Comparison of ENCODE assay signal across 8 mouse cellular contexts in genomic region chr7:25006171-25006570, GRCm38 (mm10). TPM values are rescaled to one million over a fixed set of nuclear protein-coding genes. Genes with fewer than 3 reads are reported as not detected.
DNase-seq lines count a peak whose midpoint lies in the region; ATAC-seq lines count a peak whose summit lies in the region.
"Had no signal": no experiment of that assay in that cellular context is flagged by ENCODE, and none has a peak within 500 bp of the region (broad histone marks: within the 10 kb centered on the region; RNA-seq: fewer than 3 reads in every experiment).

No protein-coding gene starts in this region.

- no peaks in the 10 kb centered on the region for H3K9me3 ChIP-seq in liver, embryonic 12.5 days (replicated peaks)
- no peaks in the 10 kb centered on the region for H3K9me3 ChIP-seq in forebrain, embryonic 14.5 days (replicated peaks; ENCODE audit: control insufficient read depth, low read length)
- 0 out of 2 replicates have a peak, but pooled peaks cover 3% of the 10 kb centered on the region for H3K9me3 ChIP-seq in limb, embryonic 12.5 days
- H3K9me3 ChIP-seq in stomach, embryonic 14.5 days (ENCODE audit: control insufficient read depth, low read depth, low read length): no peaks in the 10 kb centered on the region

- H3K36me3 ChIP-seq in liver, embryonic 12.5 days: no peaks in the 10 kb centered on the region
- no peaks in the 10 kb centered on the region for H3K36me3 ChIP-seq in forebrain, embryonic 14.5 days (ENCODE audit: control insufficient read depth, insufficient read depth, low read length)
- H3K36me3 ChIP-seq in limb, embryonic 12.5 days: no peaks in the 10 kb centered on the region
- no peaks in the 10 kb centered on the region for H3K36me3 ChIP-seq in stomach, embryonic 14.5 days (ENCODE audit: control insufficient read depth, insufficient read depth, low read length)

- peak overlapping the region; percentile 56 for H3K4me2 ChIP-seq in liver, embryonic 12.5 days
- H3K4me2 ChIP-seq in forebrain, embryonic 14.5 days (ENCODE audit: low read length): peak overlapping the region; percentile 90
- peak overlapping the region; percentile 82 for H3K4me2 ChIP-seq in limb, embryonic 12.5 days
- peak overlapping the region; percentile 70; the same call in 1 of the 2 replicates for H3K4me2 ChIP-seq in stomach, embryonic 14.5 days (replicated peaks; ENCODE audit: low read depth, low read length)

- H3K4me3 ChIP-seq in liver, embryonic 12.5 days: 0 out of 2 replicates have a peak overlapping the region, but pooled peaks have one; percentile 38
- peak overlapping the region; percentile 65 for H3K4me3 ChIP-seq in forebrain, embryonic 14.5 days (ENCODE audit: low read depth, low read length)
- H3K4me3 ChIP-seq in limb, embryonic 12.5 days (replicated peaks): peak overlapping the region; percentile 44
- H3K4me3 ChIP-seq in stomach, embryonic 14.5 days (ENCODE audit: low read depth, low read length): peak overlapping the region; percentile 33; the same call in 1 of the 2 replicates

- peaks cover 86% of the 10 kb centered on the region for H3K27me3 ChIP-seq in liver, embryonic 12.5 days (replicated peaks)
- peaks cover 11% of the 10 kb centered on the region; the same call in 1 of the 2 replicates for H3K27me3 ChIP-seq in forebrain, embryonic 14.5 days (replicated peaks; ENCODE audit: control insufficient read depth, insufficient read depth, low read length)
- peaks cover 92% of the 10 kb centered on the region for H3K27me3 ChIP-seq in limb, embryonic 12.5 days
- H3K27me3 ChIP-seq in stomach, embryonic 14.5 days (ENCODE audit: control insufficient read depth, insufficient read depth, low read length): peaks cover 59% of the 10 kb centered on the region

- 58% methylated on average over 3 of the region's 3 CpGs for WGBS in liver, embryonic 12.5 days (ENCODE audit: insufficient replicate concordance)
- 68% methylated on average over 3 of the region's 3 CpGs for WGBS in forebrain, embryonic 14.5 days
- WGBS in limb, embryonic 12.5 days: 70% methylated on average over 3 of the region's 3 CpGs
- WGBS in stomach, embryonic 14.5 days: 74% methylated on average over 3 of the region's 3 CpGs

- peaks cover 15% of the 10 kb centered on the region for H3K4me1 ChIP-seq in liver, embryonic 12.5 days
- peaks cover 56% of the 10 kb centered on the region for H3K4me1 ChIP-seq in forebrain, embryonic 14.5 days (ENCODE audit: control insufficient read depth, insufficient read depth, low read length)
- H3K4me1 ChIP-seq in limb, embryonic 12.5 days (replicated peaks): peaks cover 29% of the 10 kb centered on the region
- peaks cover 8% of the 10 kb centered on the region; the same call in 1 of the 2 replicates for H3K4me1 ChIP-seq in stomach, embryonic 14.5 days (ENCODE audit: control insufficient read depth, insufficient read depth, low read length)

- no peak for DNase-seq in liver
- DNase-seq in forebrain, embryonic 14.5 days (ENCODE audit: low spot score): no peak
- no peak for DNase-seq in retina, embryonic 14.5 days (ENCODE audit: low spot score)
- no peak for DNase-seq in urinary bladder, postnatal 14 days (ENCODE audit: low spot score)

- H3K27ac ChIP-seq in liver, embryonic 12.5 days: no peak overlapping the region
- H3K27ac ChIP-seq in forebrain, embryonic 14.5 days (ENCODE audit: low read depth, low read length): peak overlapping the region; percentile 93
- H3K27ac ChIP-seq in limb, embryonic 12.5 days: no peak overlapping the region
- no peak overlapping the region for H3K27ac ChIP-seq in stomach, embryonic 14.5 days (ENCODE audit: low read length)
- H3K27ac ChIP-seq: liver, embryonic 14.5 days had no signal

- no peak overlapping the region for H3K9ac ChIP-seq in liver, embryonic 12.5 days
- peak overlapping the region; percentile 86 for H3K9ac ChIP-seq in forebrain, embryonic 14.5 days (ENCODE audit: low read length)
- no peak overlapping the region for H3K9ac ChIP-seq in limb, embryonic 12.5 days (replicated peaks)
- no peak overlapping the region for H3K9ac ChIP-seq in stomach, embryonic 14.5 days (replicated peaks; ENCODE audit: low read depth, low read length)
- H3K9ac ChIP-seq: liver, embryonic 14.5 days had no signal

- peak; percentile 39; the same call in 1 of the 2 replicates for ATAC-seq in liver, embryonic 12.5 days
- peak; percentile 22; the same call in 1 of the 2 replicates for ATAC-seq in forebrain, embryonic 14.5 days
- 0 out of 2 replicates have a peak, but pooled peaks have one; percentile 1 for ATAC-seq in limb, embryonic 12.5 days (ENCODE audit: insufficient number of reproducible peaks, insufficient read depth, low FRiP score, low TSS enrichment, low read depth)
- ATAC-seq in stomach, embryonic 14.5 days (ENCODE audit: insufficient number of reproducible peaks, insufficient read depth, low FRiP score, low read depth): no peak

RNA-seq across cellular contexts. Expression of gene Atp1a3, which starts 0.4 kb away (rescaled TPM):
- 0.45 and 0.50 TPM in 2 replicates for polyA plus RNA-seq in liver, embryonic 12.5 days (2016; fragmentation: Nextera tagmentation; extraction: Ambion mirVana)
- polyA plus RNA-seq in forebrain, embryonic 14.5 days (2014; fragmentation: Nextera tagmentation; extraction: Ambion mirVana): 122 and 183 TPM in 2 replicates
- 0.38 and 0.59 TPM in 2 replicates for polyA plus RNA-seq in limb, embryonic 12.5 days (2016; fragmentation: Nextera tagmentation; extraction: Ambion mirVana)
- polyA plus RNA-seq in stomach, embryonic 14.5 days (2014; fragmentation: Nextera tagmentation; extraction: Ambion mirVana): 2.8 and 3.2 TPM in 2 replicates

RNA-seq across cellular contexts. Expression of gene Rabac1, which starts 33.6 kb away (rescaled TPM):
- polyA plus RNA-seq in liver, embryonic 12.5 days (2016; fragmentation: Nextera tagmentation; extraction: Ambion mirVana): 63.4 and 67.4 TPM in 2 replicates
- polyA plus RNA-seq in forebrain, embryonic 14.5 days (2014; fragmentation: Nextera tagmentation; extraction: Ambion mirVana): 240 and 248 TPM in 2 replicates
- 88.0 and 91.1 TPM in 2 replicates for polyA plus RNA-seq in limb, embryonic 12.5 days (2016; fragmentation: Nextera tagmentation; extraction: Ambion mirVana)
- 191 and 198 TPM in 2 replicates for polyA plus RNA-seq in stomach, embryonic 14.5 days (2014; fragmentation: Nextera tagmentation; extraction: Ambion mirVana)

Comparison
In these comparisons a context has a peak if more than half of its experiments do, and no peak if none do; other contexts are left out.
1. RNA of gene Atp1a3, which starts 0.4 kb away (polyA plus RNA-seq): 122 to 183 TPM in forebrain, embryonic 14.5 days; 2.8 to 3.2 TPM in stomach, embryonic 14.5 days, 0.45 to 0.50 TPM in liver, embryonic 12.5 days and 0.38 to 0.59 TPM in limb, embryonic 12.5 days; every median in the first group is over 10 times any median in the second.
2. Peak in every context shown above with its lines, with median percentiles within 50 percentile points of each other: H3K4me2 ChIP-seq and H3K4me3 ChIP-seq.